Mouse (Mus musculus) spleen, adult 2 months (tissue): ENCODE measurements at regions not wholly inside any gene's neighbourhood (a gene's known extent, or its start where the extent isn't known, plus 50 kb on each side); places are given as distances from the start of the nearest gene placed in this dataset.

Experiments
- CTCF ChIP-seq: fragments of 200-500 bp; IDR thresholded peaks from 2 replicates; pipeline ENCODE4 v1.5.1; 2011; ENCODE audit warnings: mild to moderate bottlenecking, inconsistent platforms; ENCODE audit not compliant: insufficient read depth, insufficient read length, insufficient replicate concordance; ENCODE audit errors: extremely low read depth
- POLR2A ChIP-seq: fragments of 200-500 bp; IDR thresholded peaks from 2 replicates; pipeline ENCODE4 v1.6.1; 2011; ENCODE audit warnings: low read depth, low read length, inconsistent platforms

DNA sequence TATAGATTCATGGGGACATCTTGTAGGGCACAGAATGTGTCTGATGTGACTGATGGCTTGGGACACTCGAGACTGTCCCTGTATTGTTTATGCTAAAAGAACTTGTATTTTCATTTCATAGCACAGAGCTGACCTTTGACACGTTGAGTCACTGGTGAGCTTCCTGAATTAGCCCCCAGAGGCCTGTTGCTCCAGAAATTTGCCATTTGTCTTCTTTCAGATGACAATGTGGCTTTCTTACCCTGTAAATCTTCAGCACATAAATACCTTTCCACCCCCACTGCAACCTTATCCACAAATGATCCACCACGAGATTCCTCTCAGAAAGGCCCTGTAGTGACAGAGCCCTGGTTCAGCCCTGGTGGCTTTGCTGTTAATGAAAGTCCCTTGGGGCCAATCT is 335.5 kb upstream of the Zfp637 start:
- TF ChIP-seq CTCF (no peak), POLR2A (no peak)
